Mouse (Mus musculus): ENCODE results near the gene Dpy19l1. TPM values are rescaled to one million over a fixed set of nuclear protein-coding genes. Genes with fewer than 3 reads are reported as not detected.
A peak's percentile ranks its signal among the peaks of the same experiment; 100 is the strongest.

Gene Dpy19l1
- 9.7 and 10.0 TPM in 2 replicates for polyA plus RNA-seq (2016; fragmentation: Nextera tagmentation; extraction: Ambion mirVana)

GRCm38 (mm10) chr9:24503067-24503857 lies at the start of gene Dpy19l1:
Gene Dpy19l1 (minus strand): TSS chr9:24503140.
- under 1% methylated on average over 99 of the region's 99 CpGs for WGBS
- H3K36me3 ChIP-seq (replicated peaks), result no peaks in the 10 kb centered on the region
- DNase-seq (ENCODE audit: extremely low spot score, low spot score), result peak; percentile 85
- peak within 1 kb of the TSS; percentile 95 for H3K27ac ChIP-seq
- peaks cover 28% of the 10 kb centered on the region for H3K4me1 ChIP-seq
- H3K9me3 ChIP-seq, result no peaks in the 10 kb centered on the region
- H3K27me3 ChIP-seq (ENCODE audit: poor library complexity, severe bottlenecking), result no peaks in the 10 kb centered on the region
- peak within 1 kb of the TSS; percentile 75 for H3K4me3 ChIP-seq

- Histone ChIP-seq H3K27me3 (ENCODE audit: poor library complexity, severe bottlenecking) (no peaks in the 10 kb centered on the region), H3K9me3 (no peaks in the 10 kb centered on the region), H3K27ac (no peak overlapping the region), H3K4me3 (no peak overlapping the region), H3K36me3 (replicated peaks) (no peaks in the 10 kb centered on the region), H3K4me1 (no peaks in the 10 kb centered on the region)
- 47% methylated on average over 2 of the region's 2 CpGs for WGBS
- DNase-seq (ENCODE audit: extremely low spot score, low spot score), result no peak
These were observed 35.2 kb upstream of the Dpy19l1 start for GRCm38 (mm10) chr9:24538159-24538558.

- Histone ChIP-seq H3K4me1 (no peaks in the 10 kb centered on the region), H3K9me3 (no peaks in the 10 kb centered on the region), H3K4me3 (no peak overlapping the region), H3K36me3 (replicated peaks) (no peaks in the 10 kb centered on the region), H3K27me3 (ENCODE audit: poor library complexity, severe bottlenecking) (no peaks in the 10 kb centered on the region), H3K27ac (no peak overlapping the region)
- DNase-seq (ENCODE audit: extremely low spot score, low spot score), result peak; percentile 29
- 63% methylated on average over 10 of the region's 10 CpGs for WGBS
These were observed 13.7 kb upstream of the Dpy19l1 start for GRCm38 (mm10) chr9:24516575-24517139.

- no peak for DNase-seq (ENCODE audit: extremely low spot score, low spot score)
- Histone ChIP-seq H3K27ac (no peak overlapping the region), H3K36me3 (replicated peaks) (no peaks in the 10 kb centered on the region), H3K9me3 (no peaks in the 10 kb centered on the region), H3K4me1 (no peaks in the 10 kb centered on the region), H3K4me3 (no peak overlapping the region), H3K27me3 (ENCODE audit: poor library complexity, severe bottlenecking) (no peaks in the 10 kb centered on the region)
- 83% methylated on average over 5 of the region's 5 CpGs for WGBS
These were observed 11.1 kb upstream of the Dpy19l1 start for GRCm38 (mm10) chr9:24514078-24514469.

- Histone ChIP-seq H3K36me3 (replicated peaks) (no peaks in the 10 kb centered on the region), H3K27ac (no peak overlapping the region), H3K4me1 (no peaks in the 10 kb centered on the region), H3K27me3 (ENCODE audit: poor library complexity, severe bottlenecking) (no peaks in the 10 kb centered on the region), H3K4me3 (no peak overlapping the region), H3K9me3 (no peaks in the 10 kb centered on the region)
- no peak for DNase-seq (ENCODE audit: extremely low spot score, low spot score)
- WGBS, result 84% methylated on average over 9 of the region's 9 CpGs
These were observed 10.5 kb upstream of the Dpy19l1 start for GRCm38 (mm10) chr9:24513290-24514077.

- Histone ChIP-seq H3K27ac (no peak overlapping the region), H3K4me3 (no peak overlapping the region), H3K36me3 (replicated peaks) (no peaks in the 10 kb centered on the region), H3K4me1 (no peaks in the 10 kb centered on the region), H3K27me3 (ENCODE audit: poor library complexity, severe bottlenecking) (no peaks in the 10 kb centered on the region), H3K9me3 (no peaks in the 10 kb centered on the region)
- WGBS, result 97% methylated on average over 5 of the region's 5 CpGs
- DNase-seq (ENCODE audit: extremely low spot score, low spot score), result no peak
These were observed 9.2 kb upstream of the Dpy19l1 start for GRCm38 (mm10) chr9:24512121-24512539.

GRCm38 (mm10) chr9:24511371-24512120 lies 8.6 kb upstream of the Dpy19l1 start:
- Histone ChIP-seq H3K9me3 (no peaks in the 10 kb centered on the region), H3K4me3 (no peak overlapping the region), H3K36me3 (replicated peaks) (no peaks in the 10 kb centered on the region), H3K4me1 (no peaks in the 10 kb centered on the region), H3K27ac (no peak overlapping the region), H3K27me3 (ENCODE audit: poor library complexity, severe bottlenecking) (no peaks in the 10 kb centered on the region)
- DNase-seq (ENCODE audit: extremely low spot score, low spot score), result no peak
- WGBS, result 88% methylated on average over 4 of the region's 4 CpGs

GRCm38 (mm10) chr9:24508880-24509279 lies 5.9 kb upstream of the Dpy19l1 start:
- Histone ChIP-seq H3K9me3 (no peaks in the 10 kb centered on the region), H3K4me3 (no peak overlapping the region), H3K27ac (no peak overlapping the region), H3K27me3 (ENCODE audit: poor library complexity, severe bottlenecking) (no peaks in the 10 kb centered on the region), H3K4me1 (peaks cover 4% of the 10 kb centered on the region), H3K36me3 (replicated peaks) (no peaks in the 10 kb centered on the region)
- WGBS, result 94% methylated on average over 4 of the region's 4 CpGs
- no peak for DNase-seq (ENCODE audit: extremely low spot score, low spot score)

GRCm38 (mm10) chr9:24506510-24506909 lies 3.6 kb upstream of the Dpy19l1 start:
- H3K27me3 ChIP-seq (ENCODE audit: poor library complexity, severe bottlenecking), result no peaks in the 10 kb centered on the region
- no peaks in the 10 kb centered on the region for H3K36me3 ChIP-seq (replicated peaks)
- H3K4me3 ChIP-seq, result no peak overlapping the region
- H3K4me1 ChIP-seq, result peaks cover 13% of the 10 kb centered on the region
- H3K27ac ChIP-seq, result no peak overlapping the region
- no peak for DNase-seq (ENCODE audit: extremely low spot score, low spot score)
- no peaks in the 10 kb centered on the region for H3K9me3 ChIP-seq

- Histone ChIP-seq H3K4me1 (peaks cover 25% of the 10 kb centered on the region), H3K4me3 (no peak overlapping the region), H3K36me3 (replicated peaks) (no peaks in the 10 kb centered on the region), H3K27me3 (ENCODE audit: poor library complexity, severe bottlenecking) (no peaks in the 10 kb centered on the region), H3K27ac (no peak overlapping the region), H3K9me3 (no peaks in the 10 kb centered on the region)
- 66% methylated on average over 5 of the region's 5 CpGs for WGBS
- DNase-seq (ENCODE audit: extremely low spot score, low spot score), result no peak
These were observed 2.2 kb upstream of the Dpy19l1 start for GRCm38 (mm10) chr9:24505017-24505763.

GRCm38 (mm10) chr9:24504381-24504780 lies 1.4 kb upstream of the Dpy19l1 start:
- 83% methylated on average over 2 of the region's 2 CpGs for WGBS
- no peak overlapping the region for H3K27ac ChIP-seq
- peaks cover 28% of the 10 kb centered on the region for H3K4me1 ChIP-seq
- no peaks in the 10 kb centered on the region for H3K27me3 ChIP-seq (ENCODE audit: poor library complexity, severe bottlenecking)
- H3K9me3 ChIP-seq, result no peaks in the 10 kb centered on the region
- DNase-seq (ENCODE audit: extremely low spot score, low spot score), result no peak
- no peaks in the 10 kb centered on the region for H3K36me3 ChIP-seq (replicated peaks)
- peak overlapping the region; percentile 75; the same call in 1 of the 2 replicates for H3K4me3 ChIP-seq

GRCm38 (mm10) chr9:24503858-24504219 lies 899 bp upstream of the Dpy19l1 start:
- 36% methylated on average over 5 of the region's 5 CpGs for WGBS
- Histone ChIP-seq H3K4me1 (peaks cover 28% of the 10 kb centered on the region), H3K27ac (peak overlapping the region; percentile 95), H3K27me3 (ENCODE audit: poor library complexity, severe bottlenecking) (no peaks in the 10 kb centered on the region), H3K36me3 (replicated peaks) (no peaks in the 10 kb centered on the region), H3K4me3 (peak overlapping the region; percentile 75), H3K9me3 (no peaks in the 10 kb centered on the region)
- no peak for DNase-seq (ENCODE audit: extremely low spot score, low spot score)
